Mouse (Mus musculus): Measurements from ENCODE around the gene Hist1h2bb.

- TF ChIP-seq CTCF (IDR thresholded peaks at IDR 0.05; ENCODE audit: control insufficient read depth, insufficient read depth, insufficient read length) (no peak), MYOD1 (IDR thresholded peaks at IDR 0.05; ENCODE audit: control insufficient read depth, insufficient read length, low read depth) (no peak), USF1 (IDR thresholded peaks at IDR 0.05; ENCODE audit: low read depth) (no peak), MYOG (IDR thresholded peaks at IDR 0.05; ENCODE audit: control insufficient read depth, extremely low read depth, insufficient read length) (no peak), FOSL1 (IDR thresholded peaks at IDR 0.05; ENCODE audit: insufficient read depth, low read length, poor library complexity, severe bottlenecking) (no peak), MAX (IDR thresholded peaks at IDR 0.05) (no peak), CEBPB (IDR thresholded peaks at IDR 0.05; ENCODE audit: low read depth) (no peak)
Measured at GRCm38 (mm10) chr13:23759916-23760239, 13.3 kb downstream of the Hist1h2bb start.
